Mouse (Mus musculus) limb, embryonic 14.5 days (tissue): ENCODE measurements at regions not wholly inside any gene's neighbourhood (a gene's known extent, or its start where the extent isn't known, plus 50 kb on each side); places are given as distances from the start of the nearest gene placed in this dataset.

Experiments used
- ATAC-seq: fragments of 200-750 bp; cut with Nextera tagmentation; 2 replicates; pipeline ENCODE4 v1.8.0; 2017; ENCODE audit warnings: low read depth, moderate number of reproducible peaks, moderate TSS enrichment; ENCODE audit not compliant: low FRiP score
- DNase-seq: peaks from one replicate; pipeline ENCODE4 v3.0.0-alpha.2; 2015; ENCODE audit warnings: low spot score
- H3K27ac ChIP-seq: fragments of 300-500 bp; sonication (generic); replicated peaks from 2 replicates; pipeline ENCODE4 v1.5.1; 2014; ENCODE audit warnings: low read depth, mild to moderate bottlenecking, low read length, moderate library complexity, mixed read lengths
- H3K27me3 ChIP-seq: fragments of 300-500 bp; sonication (generic); 2 replicates; pipeline ENCODE4 v1.6.1; 2014; ENCODE audit warnings: low read length, mixed read lengths; ENCODE audit not compliant: control insufficient read depth, insufficient read depth
- H3K36me3 ChIP-seq: fragments of 300-500 bp; sonication (generic); 2 replicates; pipeline ENCODE4 v1.6.1; 2014; ENCODE audit warnings: mild to moderate bottlenecking, low read length, moderate library complexity, mixed read lengths; ENCODE audit not compliant: control insufficient read depth, insufficient read depth
- H3K4me1 ChIP-seq: fragments of 300-500 bp; sonication (generic); 2 replicates; pipeline ENCODE4 v1.6.1; 2014; ENCODE audit warnings: antibody characterized with exemption, low read length, mixed read lengths; ENCODE audit not compliant: control insufficient read depth, insufficient read depth
- H3K4me2 ChIP-seq: fragments of 300-500 bp; sonication (generic); replicated peaks from 2 replicates; pipeline ENCODE4 v1.6.1; 2014; ENCODE audit warnings: low read depth, mild to moderate bottlenecking, low read length, moderate library complexity; ENCODE audit not compliant: severe bottlenecking
- H3K4me3 ChIP-seq: fragments of 300-500 bp; sonication (generic); replicated peaks from 2 replicates; pipeline ENCODE4 v1.5.1; 2014; ENCODE audit warnings: low read length
- H3K9ac ChIP-seq: fragments of 300-500 bp; sonication (generic); 2 replicates; pipeline ENCODE4 v1.6.1; 2014; ENCODE audit warnings: mild to moderate bottlenecking, low read depth, low read length, moderate library complexity; ENCODE audit not compliant: severe bottlenecking
- H3K9me3 ChIP-seq: fragments of 300-500 bp; sonication (generic); 2 replicates; pipeline ENCODE4 v1.6.1; 2016; ENCODE audit warnings: low read length; ENCODE audit not compliant: control insufficient read depth
- POLR2A ChIP-seq: fragments of 200-500 bp; IDR thresholded peaks from 2 replicates; pipeline ENCODE4 v1.8.0; 2012; ENCODE audit warnings: inconsistent platforms, mild to moderate bottlenecking, moderate library complexity, borderline replicate concordance; ENCODE audit not compliant: insufficient read depth, insufficient read length; ENCODE audit errors: extremely low read depth
- WGBS: fragments of 180-500 bp; shearing (Covaris S2); extraction: QIAGEN DNeasy Blood & Tissue Kit; methylation state at CpG from one replicate; pipeline ENCODE4 v1.1.7; 2014; 5-methylcytosine and 5-hydroxymethylcytosine counted together

DNA sequence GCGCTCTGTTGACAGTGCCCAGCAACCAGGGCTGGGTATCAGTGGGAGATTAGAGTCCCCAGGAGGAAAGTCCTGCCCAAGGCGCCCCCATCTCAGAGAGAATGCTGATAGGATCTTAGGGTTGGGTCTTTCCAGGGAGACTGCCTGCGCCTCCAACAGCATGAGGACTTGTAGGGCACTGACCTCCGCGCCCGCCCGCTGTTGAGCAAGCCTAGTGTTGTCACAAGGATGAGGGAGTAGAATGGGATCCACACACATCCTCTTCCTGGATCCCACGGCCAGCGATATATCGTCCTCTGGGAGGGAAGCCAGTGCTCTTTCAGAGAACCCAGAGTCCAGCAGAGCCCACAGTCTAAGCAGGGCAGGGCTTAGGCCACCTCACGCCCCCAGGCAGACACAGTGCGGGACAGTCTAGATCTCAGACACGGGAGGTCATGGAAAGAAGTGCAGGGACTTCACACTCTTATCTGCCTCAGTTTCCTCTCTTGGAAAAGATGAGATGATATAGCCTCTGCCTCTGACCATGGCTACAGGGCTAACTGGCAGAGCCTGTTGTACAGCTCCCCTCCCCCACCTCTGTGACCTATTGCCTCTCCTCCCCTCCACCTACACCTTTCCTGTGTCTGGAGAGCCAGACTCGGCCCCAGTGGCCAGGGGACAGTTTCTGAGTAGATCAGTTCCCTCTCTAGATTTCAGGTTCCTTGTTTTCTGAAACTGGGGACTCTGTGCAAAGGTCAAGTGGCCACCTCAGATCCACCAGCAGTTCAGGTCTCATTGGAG lies 52.0 kb upstream of the Dusp5 start:
- H3K4me3 ChIP-seq = no peak overlapping the region
- DNase-seq (no peak), ATAC-seq (no peak)
- H3K4me1 ChIP-seq = no peaks in the 10 kb centered on the region
- no peaks in the 10 kb centered on the region for H3K36me3 ChIP-seq
- WGBS = 78% methylated on average over 14 of the region's 14 CpGs
- no peak for TF ChIP-seq POLR2A
- no peak overlapping the region for H3K4me2 ChIP-seq
- no peaks in the 10 kb centered on the region for H3K27me3 ChIP-seq
- no peaks in the 10 kb centered on the region for H3K9me3 ChIP-seq
- H3K9ac ChIP-seq = no peak overlapping the region
- H3K27ac ChIP-seq = no peak overlapping the region

DNA sequence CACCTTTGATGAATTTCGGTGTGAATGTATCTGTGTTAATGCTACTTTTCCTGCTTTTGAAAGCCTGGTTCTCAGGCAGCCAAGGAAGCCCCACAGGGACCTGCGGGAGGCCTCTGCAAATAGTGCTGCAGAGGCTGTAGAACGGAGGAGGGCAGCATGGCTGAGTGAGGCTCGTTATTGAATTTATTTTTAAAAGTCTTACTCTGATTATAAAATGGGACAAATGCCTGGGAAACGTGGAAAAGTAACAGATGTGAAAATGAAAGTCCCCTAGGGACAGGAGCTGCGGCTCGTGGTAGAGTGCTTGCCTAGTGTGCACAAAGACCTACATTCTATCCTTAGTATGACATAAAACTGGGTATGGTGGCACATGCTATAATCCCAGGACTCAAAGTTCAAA lies 59.7 kb upstream of the Dusp5 start:
- no peak overlapping the region for H3K4me3 ChIP-seq
- H3K4me1 ChIP-seq = no peaks in the 10 kb centered on the region
- H3K9ac ChIP-seq = no peak overlapping the region
- no peaks in the 10 kb centered on the region for H3K27me3 ChIP-seq
- no peak overlapping the region for H3K4me2 ChIP-seq
- no peak for TF ChIP-seq POLR2A
- no peak overlapping the region for H3K27ac ChIP-seq
- ATAC-seq (0 out of 2 replicates have a peak, but pooled peaks have one; percentile 37), DNase-seq (no peak)
- H3K36me3 ChIP-seq = no peaks in the 10 kb centered on the region
- WGBS = 25% methylated on average over 7 of the region's 7 CpGs
- peaks cover 8% of the 10 kb centered on the region; the same call in 1 of the 2 replicates for H3K9me3 ChIP-seq

DNA sequence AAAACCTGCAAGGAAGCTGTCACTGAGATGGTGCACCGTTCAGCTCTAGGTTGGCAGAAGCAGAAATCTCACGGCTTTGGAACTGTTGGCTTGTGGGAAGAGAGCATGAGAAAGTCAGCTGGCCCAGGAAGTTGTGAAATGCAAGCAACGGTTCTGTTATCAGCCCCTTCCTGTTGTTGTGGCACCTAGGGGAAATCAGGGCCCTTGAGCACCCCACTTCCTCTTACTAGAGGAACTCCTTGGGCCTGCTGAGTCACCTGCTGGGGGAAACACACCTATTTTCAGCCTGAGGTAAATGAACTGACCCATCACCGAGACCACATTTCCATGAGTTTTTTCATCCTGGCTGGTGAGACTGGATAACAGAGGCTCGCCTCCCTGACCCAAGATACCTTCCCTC lies 64.2 kb upstream of the Dusp5 start:
- WGBS = 77% methylated on average over 5 of the region's 5 CpGs
- ATAC-seq = no peak
- no peak for DNase-seq
- no peaks in the 10 kb centered on the region for H3K27me3 ChIP-seq
- peaks cover 6% of the 10 kb centered on the region for H3K4me1 ChIP-seq
- no peak overlapping the region for H3K4me2 ChIP-seq
- no peak overlapping the region for H3K9ac ChIP-seq
- H3K27ac ChIP-seq = no peak overlapping the region
- TF ChIP-seq POLR2A = no peak
- H3K9me3 ChIP-seq = peaks cover 8% of the 10 kb centered on the region; the same call in 1 of the 2 replicates
- no peak overlapping the region for H3K4me3 ChIP-seq
- no peaks in the 10 kb centered on the region for H3K36me3 ChIP-seq

DNA sequence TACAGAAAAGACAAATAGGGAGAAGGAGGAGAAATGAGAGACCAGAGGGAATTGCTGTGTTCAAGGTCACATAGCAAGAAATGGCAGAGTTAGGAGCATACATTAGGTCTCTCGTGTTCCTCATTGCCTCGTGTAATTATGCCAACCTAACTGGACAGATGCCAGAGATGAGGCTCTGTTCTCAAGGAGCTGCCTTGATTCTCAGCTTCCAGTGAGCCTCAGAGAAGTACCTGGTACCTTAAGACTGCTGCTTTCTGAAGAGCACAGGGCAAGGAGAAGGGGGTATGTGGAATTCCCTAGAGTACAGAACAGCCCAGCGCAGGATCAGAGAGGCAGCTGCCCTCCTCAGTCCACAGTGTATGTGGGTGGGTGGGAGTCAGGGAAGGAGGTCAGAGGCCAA lies 64.8 kb upstream of the Dusp5 start:
- Histone ChIP-seq H3K36me3 (no peaks in the 10 kb centered on the region), H3K27ac (no peak overlapping the region), H3K27me3 (no peaks in the 10 kb centered on the region), H3K4me3 (no peak overlapping the region), H3K4me2 (no peak overlapping the region), H3K9me3 (peaks cover 8% of the 10 kb centered on the region; the same call in 1 of the 2 replicates), H3K9ac (no peak overlapping the region), H3K4me1 (peaks cover 10% of the 10 kb centered on the region)
- DNase-seq (no peak), ATAC-seq (no peak)
- no peak for TF ChIP-seq POLR2A
- 59% methylated on average over 3 of the region's 3 CpGs for WGBS

DNA sequence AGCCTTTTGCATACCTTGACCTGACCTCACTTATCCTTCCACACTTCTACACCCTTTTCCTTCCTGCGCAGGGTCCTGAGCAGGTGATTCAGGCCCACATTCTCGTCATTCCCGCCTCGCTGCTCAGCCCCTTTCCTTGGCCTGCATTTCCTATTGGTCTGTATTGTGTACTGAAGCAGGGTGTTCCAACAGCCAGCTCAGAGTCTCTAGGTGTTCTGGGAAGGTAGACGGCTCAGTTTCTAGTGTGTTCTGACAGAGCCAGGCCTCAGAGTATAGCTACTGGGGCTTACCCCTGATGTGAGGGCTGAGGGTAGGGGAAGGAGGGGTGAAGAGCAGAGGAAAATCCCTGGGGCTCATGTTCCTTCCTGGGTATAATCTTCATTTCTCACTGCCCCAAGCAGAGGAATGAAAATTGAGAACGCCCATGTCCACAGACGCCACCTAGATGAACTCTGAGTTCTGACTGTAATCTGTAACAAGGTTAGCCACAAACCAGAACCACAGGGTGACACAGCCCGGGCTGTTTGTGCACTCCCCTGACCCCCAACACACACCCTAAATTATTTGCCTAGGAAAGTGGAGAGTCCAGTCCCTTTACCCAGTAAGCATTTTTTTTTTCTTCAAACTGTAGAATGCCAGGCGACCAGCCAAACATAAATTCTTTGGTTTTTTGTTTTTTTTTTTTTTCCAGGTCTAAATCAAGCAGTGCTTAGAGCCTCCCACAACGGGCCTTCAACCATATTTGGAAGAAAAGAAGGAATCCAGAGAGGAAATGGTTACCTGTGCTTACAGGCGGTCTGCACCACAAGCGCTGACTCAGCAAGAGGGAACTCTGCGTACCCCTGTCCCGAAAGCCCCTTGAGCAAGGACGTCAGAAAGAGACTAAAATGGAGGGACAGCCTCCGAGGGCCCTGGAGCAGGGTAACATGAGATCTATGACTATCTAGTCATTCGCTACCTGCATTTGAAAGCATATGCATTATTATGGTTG lies 67.6 kb upstream of the Dusp5 start:
- peak; percentile 38 for DNase-seq
- no peak overlapping the region for H3K27ac ChIP-seq

More for the DNA sequence above, 67.6 kb upstream of the Dusp5 start:
- peaks cover 1% of the 10 kb centered on the region; the same call in 1 of the 2 replicates for H3K9me3 ChIP-seq
- H3K4me2 ChIP-seq = no peak overlapping the region
- H3K36me3 ChIP-seq = no peaks in the 10 kb centered on the region
- peaks cover 15% of the 10 kb centered on the region for H3K4me1 ChIP-seq
- no peak overlapping the region for H3K4me3 ChIP-seq
- H3K9ac ChIP-seq = no peak overlapping the region
- 50% methylated on average over 17 of the region's 17 CpGs for WGBS
- ATAC-seq = 0 out of 2 replicates have a peak, but pooled peaks have one; percentile 51
- H3K27me3 ChIP-seq = no peaks in the 10 kb centered on the region
- no peak for TF ChIP-seq POLR2A
